In the genomic region with DNA sequence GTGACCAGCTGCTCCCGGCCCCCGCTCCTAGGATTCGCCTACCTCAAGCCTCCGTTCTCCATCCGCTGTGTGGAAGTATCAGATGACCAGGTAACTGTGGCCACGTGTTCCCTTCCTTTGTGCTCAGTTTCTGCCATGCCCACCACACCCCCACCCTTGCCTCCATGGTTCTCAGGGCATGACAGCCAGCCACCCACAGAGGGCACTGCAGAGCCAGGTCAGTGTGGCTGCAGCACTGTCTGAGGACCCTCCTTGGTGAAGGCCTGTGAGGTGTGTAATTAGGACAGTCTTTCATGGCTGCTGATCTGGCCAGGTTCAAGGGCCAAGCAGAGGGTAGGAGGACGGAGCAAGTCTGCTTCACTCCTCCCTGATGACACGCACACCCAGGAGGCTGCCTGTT, we compare ENCODE assay signal across 8 mouse cellular contexts. TPM values are rescaled to one million over a fixed set of nuclear protein-coding genes. Genes with fewer than 3 reads are reported as not detected.
DNase-seq lines count a peak whose midpoint lies in the region; ATAC-seq and TF ChIP-seq lines count a peak whose summit lies in the region.

No protein-coding gene starts in this region.

- peaks cover 2% of the 10 kb centered on the region; the same call in 1 of the 2 replicates for H3K4me1 ChIP-seq in midbrain, embryonic 13.5 days (replicated peaks)

- no peak overlapping the region for H3K9ac ChIP-seq in midbrain, embryonic 13.5 days (replicated peaks)

- WGBS in midbrain, embryonic 13.5 days, result 89% methylated on average over 8 of the region's 8 CpGs

- no peak for ATAC-seq in cerebellum, adult (ENCODE audit: insufficient number of reproducible peaks, low FRiP score, low TSS enrichment)
- peak; percentile 31; the same call in 1 of the 2 replicates for ATAC-seq in midbrain, embryonic 13.5 days
- no peak for ATAC-seq in erythroblast, adult 5-6 weeks (replicated peaks; ENCODE audit: low FRiP score, poor library complexity, severe bottlenecking)

- no peaks in the 10 kb centered on the region for H3K27me3 ChIP-seq in midbrain, embryonic 13.5 days

- H3K4me2 ChIP-seq in midbrain, embryonic 13.5 days (replicated peaks), result no peak overlapping the region

- peaks cover 80% of the 10 kb centered on the region for H3K36me3 ChIP-seq in midbrain, embryonic 13.5 days

- no peak overlapping the region for H3K4me3 ChIP-seq in left cerebral cortex, adult 2 months
- H3K4me3 ChIP-seq in midbrain, embryonic 13.5 days (replicated peaks), result no peak overlapping the region

- peak; percentile 50 to 53 for DNase-seq in cerebellum, postnatal 4 days (ENCODE audit: low spot score in 2 of 2)
- no peak for DNase-seq in left cerebral cortex, adult 2 months (ENCODE audit: extremely low spot score in 1 of 2, low spot score in 2 of 2)
- no peak for DNase-seq in left cerebral cortex, adult 11 months (ENCODE audit: low spot score)
- peak; percentile 38 for DNase-seq in ES-CJ7 (ENCODE audit: low read depth, low spot score)
- DNase-seq in gastrocnemius, postnatal 4 days (ENCODE audit: low spot score in 2 of 2), result no peak

- no peak overlapping the region for H3K27ac ChIP-seq in left cerebral cortex, adult 2 months
- no peak overlapping the region for H3K27ac ChIP-seq in midbrain, embryonic 13.5 days

- peak; percentile 42 for TF ChIP-seq CTCF in left cerebral cortex, adult 2 months (IDR thresholded peaks at IDR 0.05)

- intact Hi-C loops in left cerebral cortex, adult 2 months (cut with DNase I), result no loop called here

- no peaks in the 10 kb centered on the region for H3K9me3 ChIP-seq in midbrain, embryonic 13.5 days

RNA-seq across cellular contexts. Expression of gene Mmab, which starts 25.3 kb away (rescaled TPM):
- total RNA-seq in left cerebral cortex, adult 2 months (2021), result 10 to 100 TPM; 17.0 to 21.3 TPM
- 21.1 and 22.9 TPM in 2 replicates for polyA plus RNA-seq in midbrain, embryonic 13.5 days (2015; fragmentation: Nextera tagmentation; extraction: Ambion mirVana)
- total RNA-seq in erythroblast, adult 5-6 weeks (2015; ENCODE audit: low replicate concordance), result 0.38 and 1.0 TPM in 2 replicates
- total RNA-seq in erythroblast, adult 5-6 weeks (2017; ENCODE audit: low replicate concordance), result 0.26 and 1.4 TPM in 2 replicates
- total RNA-seq in gastrocnemius, postnatal 4 days (2021), result 10 to 100 TPM; 13.6 to 16.0 TPM

RNA-seq across cellular contexts. Expression of gene Mvk, which starts 25.5 kb away (rescaled TPM):
- 10 to 100 TPM; 26.1 to 30.8 TPM for total RNA-seq in left cerebral cortex, adult 2 months (2021)
- polyA plus RNA-seq in midbrain, embryonic 13.5 days (2015; fragmentation: Nextera tagmentation; extraction: Ambion mirVana), result 50.7 and 55.4 TPM in 2 replicates
- 2.1 TPM in 1 of 2 replicates, not detected in the other for total RNA-seq in erythroblast, adult 5-6 weeks (2015; ENCODE audit: low replicate concordance)
- 2.0 TPM in 1 of 2 replicates, not detected in the other for total RNA-seq in erythroblast, adult 5-6 weeks (2017; ENCODE audit: low replicate concordance)
- 10 to 100 TPM; 20.8 to 24.2 TPM for total RNA-seq in gastrocnemius, postnatal 4 days (2021)

RNA-seq across cellular contexts. Expression of gene Ube3b, which starts 38.1 kb away (rescaled TPM):
- 10 to 100 TPM; 79.6 to 83.8 TPM for total RNA-seq in left cerebral cortex, adult 2 months (2021)
- 36.9 and 43.1 TPM in 2 replicates for polyA plus RNA-seq in midbrain, embryonic 13.5 days (2015; fragmentation: Nextera tagmentation; extraction: Ambion mirVana)
- total RNA-seq in erythroblast, adult 5-6 weeks (2015; ENCODE audit: low replicate concordance), result 17.3 and 30.9 TPM in 2 replicates
- total RNA-seq in erythroblast, adult 5-6 weeks (2017; ENCODE audit: low replicate concordance), result 17.6 and 25.5 TPM in 2 replicates
- 10 to 100 TPM; 54.2 to 59.3 TPM for total RNA-seq in gastrocnemius, postnatal 4 days (2021)

RNA-seq across cellular contexts. Expression of gene Kctd10, which starts 38.2 kb away (rescaled TPM):
- total RNA-seq in left cerebral cortex, adult 2 months (2021), result 10 to 100 TPM; 56.8 to 58.8 TPM
- polyA plus RNA-seq in midbrain, embryonic 13.5 days (2015; fragmentation: Nextera tagmentation; extraction: Ambion mirVana), result 92.8 and 94.0 TPM in 2 replicates
- 5.2 and 7.3 TPM in 2 replicates for total RNA-seq in erythroblast, adult 5-6 weeks (2015; ENCODE audit: low replicate concordance)
- total RNA-seq in erythroblast, adult 5-6 weeks (2017; ENCODE audit: low replicate concordance), result 10.6 and 15.4 TPM in 2 replicates
- total RNA-seq in gastrocnemius, postnatal 4 days (2021), result 10 to 100 TPM; 38.0 to 40.7 TPM

Comparison
In these comparisons a context has a peak if more than half of its experiments do, and no peak if none do; other contexts are left out.
1. DNase-seq: peak in cerebellum, postnatal 4 days (2 of 2) and ES-CJ7 (single experiment); none in left cerebral cortex, adult 2 months (0 of 2), left cerebral cortex, adult 11 months (single experiment) and gastrocnemius, postnatal 4 days (0 of 2).
2. RNA of gene Mmab, which starts 25.3 kb away (total RNA-seq): 17.0 to 21.3 TPM in left cerebral cortex, adult 2 months and 13.6 to 16.0 TPM in gastrocnemius, postnatal 4 days; 0.26 to 1.4 TPM in erythroblast, adult 5-6 weeks; every median in the first group is over 4 times any median in the second.
3. RNA of gene Mvk, which starts 25.5 kb away (total RNA-seq): 26.1 to 30.8 TPM in left cerebral cortex, adult 2 months and 20.8 to 24.2 TPM in gastrocnemius, postnatal 4 days; 2.0 to 2.1 TPM in erythroblast, adult 5-6 weeks; every median in the first group is over 4 times any median in the second.